Mouse (Mus musculus): ENCODE data around the gene Cnih3.

- TF ChIP-seq CTCF (IDR thresholded peaks at IDR 0.05; ENCODE audit: extremely low read depth, insufficient read depth, insufficient read length, insufficient replicate concordance) (no peak), POLR2A (IDR thresholded peaks at IDR 0.05; ENCODE audit: low read depth, low read length) (no peak)
These were observed 109.8 kb downstream of the Cnih3 start for GRCm38 (mm10) chr1:181462051-181462905.
